Mouse (Mus musculus): ENCODE data around the gene Cd82.

The Cd82 gene

GRCm38 (mm10) chr2:93462760-93463159 is at the start of gene Cd82:
TSS of gene Cd82 (minus strand) at chr2:93463140.
- DNase-seq (ENCODE audit: low spot score), result peak; percentile 64

DNA sequence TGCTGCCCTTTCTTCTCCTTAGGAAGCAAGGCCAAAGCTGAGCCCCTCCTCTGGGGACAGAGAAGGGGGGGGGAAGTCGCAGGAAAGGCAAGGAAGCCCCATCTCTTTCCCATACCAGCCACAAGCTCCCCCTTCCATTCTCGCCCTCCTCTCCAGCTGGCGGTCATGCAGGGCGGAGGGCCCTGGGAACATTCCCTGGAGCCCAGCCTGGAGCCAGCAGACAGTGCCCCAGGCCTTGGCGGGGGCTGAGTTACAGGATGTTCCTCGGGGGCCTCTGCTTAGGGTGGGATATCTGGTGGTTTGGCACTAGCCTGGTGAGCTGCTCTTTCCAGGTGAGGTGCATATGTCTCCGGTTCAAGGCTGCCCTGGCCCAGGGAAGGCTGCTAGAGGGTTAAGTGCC is 49.2 kb upstream of the Cd82 start:
- no peak for DNase-seq (ENCODE audit: low spot score)

DNA sequence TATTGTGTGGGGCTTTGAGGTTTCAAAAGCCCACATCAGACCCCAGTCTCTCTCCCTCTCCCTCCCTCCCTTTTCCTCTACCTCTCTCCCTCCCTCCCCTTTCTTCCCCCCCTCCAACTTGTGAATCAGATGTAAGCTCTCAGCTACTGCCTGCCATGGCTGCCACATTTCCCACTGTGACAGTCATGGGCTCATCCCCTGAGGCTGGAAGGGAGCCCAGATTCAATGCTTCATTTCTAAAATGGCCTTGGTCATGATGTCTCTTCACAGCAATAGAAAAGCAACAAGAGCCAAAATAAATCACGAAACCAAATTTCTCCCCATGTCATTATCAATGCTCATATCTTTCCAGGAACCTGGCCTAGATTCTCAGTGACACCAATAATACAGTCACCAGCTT is 47.9 kb upstream of the Cd82 start:
- DNase-seq (ENCODE audit: low spot score), result no peak

- DNase-seq (ENCODE audit: low spot score), result no peak
Measured at GRCm38 (mm10) chr2:93509777-93510750, 47.1 kb upstream of the Cd82 start.

GRCm38 (mm10) chr2:93505091-93505490 is 42.2 kb upstream of the Cd82 start:
- DNase-seq (ENCODE audit: low spot score), result no peak

DNA sequence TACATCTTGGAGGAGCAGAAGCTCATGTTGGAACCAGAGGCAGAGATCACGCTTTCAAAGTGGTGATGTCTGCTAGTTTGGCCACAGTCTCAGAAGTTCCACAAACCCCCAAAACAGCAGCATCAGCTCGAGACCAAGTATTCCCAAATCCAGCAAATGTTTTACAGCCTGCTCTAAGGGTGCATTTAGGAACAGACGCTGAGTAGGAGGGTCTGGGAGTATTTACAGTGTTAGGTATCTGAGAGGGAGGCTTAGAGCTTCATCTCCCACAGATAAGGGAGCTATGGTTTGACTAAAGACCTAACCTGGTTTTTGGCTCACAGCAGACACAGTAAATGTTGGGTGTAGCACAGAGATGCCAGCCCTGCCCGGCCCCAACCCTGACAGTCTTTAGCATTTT is 40.4 kb upstream of the Cd82 start:
- no peak for DNase-seq (ENCODE audit: low spot score)

- peak; percentile 52 for DNase-seq (ENCODE audit: low spot score)
Measured at GRCm38 (mm10) chr2:93501303-93501702, 38.4 kb upstream of the Cd82 start.

GRCm38 (mm10) chr2:93497221-93497620 is 34.3 kb upstream of the Cd82 start:
- DNase-seq (ENCODE audit: low spot score), result no peak

DNA sequence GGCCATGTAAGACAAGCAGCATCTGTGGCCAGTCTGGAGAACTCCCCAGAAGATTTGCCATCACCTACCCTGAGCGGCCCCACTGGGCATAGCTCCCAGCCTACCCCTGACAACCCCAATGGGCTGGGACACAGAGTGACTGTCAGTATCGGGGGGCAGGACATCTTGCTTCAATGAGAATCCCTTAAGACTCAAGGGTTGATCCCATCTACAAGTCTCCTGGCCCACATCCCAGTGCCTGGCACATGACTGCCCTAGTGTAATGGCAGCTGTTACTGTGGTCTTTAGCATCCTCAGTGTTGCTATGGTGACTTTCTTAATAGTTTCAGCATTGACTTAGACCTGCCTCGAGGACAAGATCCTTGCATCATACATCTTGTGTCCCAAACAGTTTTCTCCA is 32.2 kb upstream of the Cd82 start:
- DNase-seq (ENCODE audit: low spot score), result no peak

GRCm38 (mm10) chr2:93493541-93493940 is 30.6 kb upstream of the Cd82 start:
- DNase-seq (ENCODE audit: low spot score), result no peak

DNA sequence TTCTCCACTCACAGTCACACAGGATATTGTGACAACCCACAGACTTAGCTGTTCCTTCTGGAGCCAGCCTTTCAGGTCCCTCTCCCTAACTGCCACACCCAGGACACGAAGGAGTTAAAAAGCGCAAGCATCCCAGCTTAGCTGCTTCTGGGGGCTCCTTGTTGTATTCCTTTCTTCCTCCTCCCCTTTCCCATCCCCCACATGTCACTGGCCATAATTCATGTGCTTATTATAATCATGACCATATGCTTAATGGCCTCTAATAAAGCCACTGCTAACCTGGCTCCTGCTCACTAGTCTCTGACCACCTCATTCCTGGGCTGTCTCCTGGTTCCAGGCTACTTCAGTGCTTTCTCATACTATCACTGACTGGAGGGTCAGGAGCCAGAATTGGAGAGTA is 27.6 kb upstream of the Cd82 start:
- DNase-seq (ENCODE audit: low spot score), result peak; percentile 45

DNA sequence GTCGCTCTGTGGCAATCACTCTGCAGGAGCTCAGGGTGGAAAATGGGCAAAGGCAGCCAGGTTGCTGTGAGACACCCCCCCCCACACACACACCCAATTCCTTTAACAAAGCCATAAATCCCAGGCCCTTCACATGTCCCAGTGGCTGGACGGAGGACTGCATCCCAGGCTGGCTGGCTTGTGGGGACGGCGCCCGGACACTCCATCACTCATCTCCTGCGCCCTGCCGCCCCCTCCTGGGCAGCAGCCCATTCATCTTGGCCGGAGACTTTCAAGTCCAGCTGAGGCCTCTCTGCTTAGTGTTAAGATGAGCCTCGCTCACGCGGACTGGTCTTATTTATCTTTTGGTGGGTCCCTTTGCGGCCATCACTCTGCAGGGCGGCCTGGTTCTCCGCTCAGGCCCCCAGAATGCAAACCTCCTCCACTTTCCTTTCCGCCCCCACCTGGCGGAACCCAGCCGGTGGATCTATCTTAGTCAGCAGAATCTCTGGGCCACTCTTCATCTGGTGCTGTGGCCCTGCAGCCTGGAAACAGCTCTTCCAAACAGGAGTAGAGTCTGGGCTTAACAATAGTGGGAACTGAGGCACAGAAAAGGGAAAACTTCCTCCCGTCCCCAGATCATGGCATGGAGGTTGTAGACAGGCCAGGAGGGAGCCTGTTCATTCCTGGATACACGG is 26.1 kb upstream of the Cd82 start:
- peak; percentile 87 for DNase-seq (ENCODE audit: low spot score)

- no peak for DNase-seq (ENCODE audit: low spot score)
Measured at GRCm38 (mm10) chr2:93485459-93485858, 22.5 kb upstream of the Cd82 start.

DNA sequence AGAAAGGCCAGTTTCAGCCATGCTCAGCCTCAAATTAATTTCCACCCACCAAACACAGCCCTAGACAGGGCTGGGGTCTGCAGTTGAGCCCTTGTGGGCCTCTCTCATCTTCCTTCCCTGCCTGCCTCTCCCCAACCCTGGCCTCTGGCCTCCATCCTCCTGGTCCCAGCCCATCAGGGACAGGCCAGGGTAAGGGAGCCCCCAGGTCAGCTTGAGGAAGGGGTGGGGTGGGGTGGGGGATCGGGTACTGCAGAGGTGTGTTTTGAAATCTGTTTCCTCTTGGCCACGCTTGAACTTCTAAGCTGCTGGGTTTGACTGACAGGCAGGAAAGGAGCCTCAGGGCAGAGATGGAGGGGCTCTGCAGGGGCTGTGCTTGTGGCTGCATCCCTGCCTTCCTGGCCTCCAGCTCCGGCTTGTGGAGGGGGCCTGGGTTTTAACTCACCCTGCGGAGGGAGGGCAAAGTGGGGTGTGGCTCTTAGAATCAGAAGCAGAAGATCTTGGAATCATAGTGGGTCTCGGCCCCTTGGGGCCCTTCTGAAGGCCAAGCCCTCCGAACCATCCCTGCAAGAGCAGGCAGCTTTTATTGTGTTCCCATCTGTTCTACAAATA is 19.2 kb upstream of the Cd82 start:
- peak; percentile 55 for DNase-seq (ENCODE audit: low spot score)

DNA sequence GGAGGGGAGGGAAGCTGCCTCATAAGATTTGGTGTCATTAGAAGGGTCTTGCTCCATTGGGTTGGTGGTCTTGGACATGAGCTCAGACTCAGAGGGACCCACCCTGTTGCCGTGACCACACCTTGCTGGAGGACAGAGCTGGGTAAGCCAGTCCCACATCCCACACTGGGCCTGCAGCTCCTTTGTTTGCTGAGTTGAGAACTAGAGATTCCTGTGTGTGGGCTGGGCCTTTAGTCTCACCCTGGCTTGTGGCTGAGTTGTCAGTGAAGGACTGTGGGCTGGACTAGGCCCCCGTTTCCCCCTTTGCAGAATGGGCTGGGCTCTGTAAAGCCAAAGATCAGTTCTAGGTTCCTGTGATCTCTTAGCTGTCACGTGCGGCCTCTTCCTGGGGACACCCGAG is 15.8 kb upstream of the Cd82 start:
- DNase-seq (ENCODE audit: low spot score), result no peak

DNA sequence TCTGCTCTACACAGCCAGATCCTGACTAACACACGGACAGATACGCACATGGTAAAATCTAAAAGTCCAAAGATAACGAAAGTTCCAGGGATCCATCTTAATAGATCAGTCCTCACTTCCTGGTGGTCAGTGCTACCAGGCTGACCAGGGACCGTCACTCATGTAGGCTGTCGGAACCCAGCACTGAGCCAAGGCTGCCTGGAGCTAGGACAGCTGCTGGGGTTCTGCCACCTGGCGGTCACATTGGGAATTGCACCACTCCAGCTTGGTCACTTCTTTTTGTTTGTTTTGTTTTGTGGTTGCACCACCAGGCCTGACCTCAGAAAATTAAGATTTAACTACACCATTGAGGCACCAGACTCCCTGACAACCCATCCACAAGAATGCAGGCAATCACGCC is 14.6 kb upstream of the Cd82 start:
- DNase-seq (ENCODE audit: low spot score), result peak; percentile 81

DNA sequence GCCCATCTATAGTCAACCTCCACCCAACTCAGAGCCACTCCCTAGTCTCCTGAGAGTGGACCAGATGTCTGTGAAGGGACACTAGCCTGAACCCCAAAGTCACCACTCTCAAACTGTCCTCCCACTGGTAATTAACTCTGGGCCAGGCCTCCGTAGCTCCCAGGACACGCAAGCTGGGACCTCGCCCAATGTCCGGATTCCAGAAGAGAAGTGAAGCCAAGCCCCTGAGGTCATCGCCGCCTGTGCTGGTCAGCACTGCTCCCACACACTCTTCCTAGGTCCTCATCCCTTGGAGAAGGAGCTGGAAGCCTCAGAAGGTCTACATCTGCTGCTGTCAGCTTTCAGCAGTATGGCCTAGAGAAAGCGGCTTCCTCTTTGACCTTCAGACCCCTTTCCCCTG is 13.5 kb upstream of the Cd82 start:
- no peak for DNase-seq (ENCODE audit: low spot score)

- peak; percentile 95 for DNase-seq (ENCODE audit: low spot score)
Measured at GRCm38 (mm10) chr2:93475040-93475439, 12.1 kb upstream of the Cd82 start.

- DNase-seq (ENCODE audit: low spot score), result no peak
Measured at GRCm38 (mm10) chr2:93473915-93474314, 11.0 kb upstream of the Cd82 start.

- peak; percentile 88 for DNase-seq (ENCODE audit: low spot score)
Measured at GRCm38 (mm10) chr2:93470849-93471576, 8.1 kb upstream of the Cd82 start.

GRCm38 (mm10) chr2:93470127-93470526 is 7.2 kb upstream of the Cd82 start:
- peak; percentile 79 for DNase-seq (ENCODE audit: low spot score)

DNA sequence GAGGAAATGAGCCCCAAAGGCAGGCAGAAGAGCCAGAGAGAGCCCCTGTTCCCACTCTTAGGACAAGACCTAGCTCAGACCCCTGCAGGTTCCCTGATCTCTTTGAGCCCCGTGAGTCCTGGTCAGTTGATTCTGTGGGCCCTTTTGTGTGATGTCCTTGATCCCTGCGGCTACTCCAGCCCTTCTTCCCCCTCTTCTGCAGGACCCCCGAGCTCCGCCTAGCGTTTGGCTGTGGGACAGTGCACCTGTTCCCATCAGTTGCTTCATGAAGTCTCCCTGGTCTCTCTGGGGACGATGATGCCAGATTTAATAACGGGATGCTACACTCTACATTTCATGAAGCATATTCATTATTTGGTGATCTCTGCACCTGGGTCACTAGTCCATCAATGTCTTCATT is 6.2 kb upstream of the Cd82 start:
- peak; percentile 84 for DNase-seq (ENCODE audit: low spot score)

All from embryo, embryonic 10 days (tissue).